Mouse (Mus musculus): ENCODE results near the gene Csf2rb.

GRCm38 (mm10) chr15:78395478-78395962 is 70.0 kb downstream of the Csf2rb start, which contains the start of gene Tex33:
- TF ChIP-seq CTCF (IDR thresholded peaks at IDR 0.05; ENCODE audit: low read depth, low read length) (no peak), GATA1 (IDR thresholded peaks at IDR 0.05; ENCODE audit: borderline replicate concordance, low read length) (no peak), POLR2AphosphoS5 (IDR thresholded peaks at IDR 0.05; ENCODE audit: insufficient replicate concordance, low read depth, low read length) (no peak), TAL1 (conservative IDR thresholded peaks at IDR 0.05; ENCODE audit: low read depth, low read length) (no peak)

All from G1E (cell line).